12 mouse cellular contexts compared by ENCODE assay signal in genomic region chr8:92518486-92518885, GRCm38 (mm10).
"Had no signal": no experiment of that assay in that cellular context is flagged by ENCODE, and none has a peak within 500 bp of the region (broad histone marks: within the 10 kb centered on the region; RNA-seq: fewer than 3 reads in every experiment).

No protein-coding gene starts in this region.

- ATAC-seq: intestine, postnatal 0 days; midbrain, embryonic 16.5 days had no signal

- DNase-seq: kidney, adult 2 months; layer of hippocampus, adult 9-11 months; liver, embryonic 13.5 days; lung, adult 2 months; lung, postnatal 14 days; lung, postnatal 4 days; thymus, adult 18-20 months; thymus, postnatal 36 days had no signal

- H3K4me1 ChIP-seq: liver, embryonic 13.5 days; midbrain, embryonic 12.5 days had no signal

- H3K9me3 ChIP-seq: liver, embryonic 13.5 days had no signal

- H3K4me2 ChIP-seq: liver, embryonic 13.5 days; midbrain, embryonic 12.5 days had no signal

- H3K9ac ChIP-seq: liver, embryonic 13.5 days; midbrain, embryonic 12.5 days had no signal

- H3K4me3 ChIP-seq: layer of hippocampus, adult 2 months; liver, embryonic 13.5 days; midbrain, embryonic 12.5 days had no signal

- H3K36me3 ChIP-seq: liver, embryonic 13.5 days; midbrain, embryonic 12.5 days had no signal

- H3K27me3 ChIP-seq: liver, embryonic 13.5 days; midbrain, embryonic 12.5 days had no signal

- H3K27ac ChIP-seq: layer of hippocampus, adult 2 months; liver, embryonic 13.5 days; midbrain, embryonic 12.5 days had no signal
